Mouse (Mus musculus) midbrain, embryonic 14.5 days (tissue): ENCODE data around the gene 2010111I01Rik. TPM values are rescaled to one million over a fixed set of nuclear protein-coding genes. Genes with fewer than 3 reads are reported as not detected.
"Not testable (repeated sequence)": the region's sequence is repeated elsewhere in the genome, so short reads cannot be mapped to it uniquely, and the experiment has no call there.

Experiments
- ATAC-seq: fragments of 200-750 bp; cut with Nextera tagmentation; 2 replicates; pipeline ENCODE4 v1.8.0; 2017; ENCODE audit warnings: moderate number of reproducible peaks, moderate library complexity; ENCODE audit not compliant: low FRiP score, low TSS enrichment
- DNase-seq: peaks from one replicate; pipeline ENCODE4 v3.0.0-alpha.2; 2015
- H3K27ac ChIP-seq: fragments of 300-500 bp; sonication (generic); replicated peaks from 2 replicates; pipeline ENCODE4 v1.5.1; 2014; ENCODE audit warnings: mild to moderate bottlenecking, low read depth, low read length, moderate library complexity
- H3K27me3 ChIP-seq: fragments of 300-500 bp; sonication (generic); 2 replicates; pipeline ENCODE4 v1.6.1; 2014; ENCODE audit warnings: low read length, control low read depth, mixed read lengths; ENCODE audit not compliant: control insufficient read depth, insufficient read depth
- H3K36me3 ChIP-seq: fragments of 300-500 bp; sonication (generic); 2 replicates; pipeline ENCODE4 v1.6.1; 2014; ENCODE audit warnings: low read length, control low read depth; ENCODE audit not compliant: control insufficient read depth, insufficient read depth
- H3K4me1 ChIP-seq: fragments of 300-500 bp; sonication (generic); 2 replicates; pipeline ENCODE4 v1.6.1; 2014; ENCODE audit warnings: mild to moderate bottlenecking, antibody characterized with exemption, low read length, control low read depth; ENCODE audit not compliant: control insufficient read depth, insufficient read depth
- H3K4me2 ChIP-seq: fragments of 300-500 bp; sonication (generic); 2 replicates; pipeline ENCODE4 v1.6.1; 2014; ENCODE audit warnings: mild to moderate bottlenecking, low read length, moderate library complexity
- H3K4me3 ChIP-seq: fragments of 300-500 bp; sonication (generic); replicated peaks from 2 replicates; pipeline ENCODE4 v1.5.1; 2014; ENCODE audit warnings: low read depth, low read length
- H3K9ac ChIP-seq: fragments of 300-500 bp; sonication (generic); replicated peaks from 2 replicates; pipeline ENCODE4 v1.6.1; 2014; ENCODE audit warnings: mild to moderate bottlenecking, low read length, moderate library complexity
- H3K9me3 ChIP-seq: fragments of 300-500 bp; sonication (generic); 2 replicates; pipeline ENCODE4 v1.6.1; 2016; ENCODE audit warnings: low read length, control low read depth, mixed read lengths; ENCODE audit not compliant: control insufficient read depth
- WGBS: fragments of 180-500 bp; shearing (Covaris S2); extraction: QIAGEN DNeasy Blood & Tissue Kit; methylation state at CpG from one replicate; pipeline ENCODE4 v1.1.7; 2014; 5-methylcytosine and 5-hydroxymethylcytosine counted together
- polyA plus RNA-seq: library from polyadenylated mRNA; unstranded; fragments of >200 nt; fragmentation: Nextera tagmentation; extraction: Ambion mirVana; gene quantifications from 2 replicates; pipeline ENCODE4 v1.2.1, GENCODE M21; 2014

The 2010111I01Rik gene
- polyA plus RNA-seq, 1 experiment from 2014 or later: 32.0 TPM

GRCm38 (mm10) chr13:63073911-63074675 is 109.4 kb downstream of the 2010111I01Rik start:
- Histone ChIP-seq H3K4me2 (no peak overlapping the region), H3K4me1 (no peaks in the 10 kb centered on the region), H3K9me3 (no peaks in the 10 kb centered on the region), H3K9ac (no peak overlapping the region), H3K27ac (no peak overlapping the region), H3K36me3 (no peaks in the 10 kb centered on the region), H3K27me3 (no peaks in the 10 kb centered on the region), H3K4me3 (no peak overlapping the region)
- DNase-seq (no peak), ATAC-seq (no peak)
- WGBS: 80% methylated on average over 9 of the region's 9 CpGs

GRCm38 (mm10) chr13:63074676-63074991 is 109.9 kb downstream of the 2010111I01Rik start:
- no peak for ATAC-seq

GRCm38 (mm10) chr13:63075331-63075855 is 110.7 kb downstream of the 2010111I01Rik start:
- no peak overlapping the region for H3K4me3 ChIP-seq
- no peak overlapping the region for H3K4me2 ChIP-seq
- no peak overlapping the region for H3K27ac ChIP-seq
- no peak for ATAC-seq
- no peaks in the 10 kb centered on the region for H3K4me1 ChIP-seq
- WGBS: 92% methylated on average over 2 of the region's 2 CpGs
- no peak overlapping the region for H3K9ac ChIP-seq
- H3K27me3 ChIP-seq: no peaks in the 10 kb centered on the region
- H3K9me3 ChIP-seq: no peaks in the 10 kb centered on the region
- no peaks in the 10 kb centered on the region for H3K36me3 ChIP-seq
- DNase-seq: no peak

More at GRCm38 (mm10) chr13:63074676-63074991, 109.9 kb downstream of the 2010111I01Rik start:
- WGBS: 81% methylated on average over 3 of the region's 3 CpGs
- Histone ChIP-seq H3K9ac (no peak overlapping the region), H3K36me3 (no peaks in the 10 kb centered on the region), H3K27ac (no peak overlapping the region), H3K9me3 (no peaks in the 10 kb centered on the region), H3K27me3 (no peaks in the 10 kb centered on the region), H3K4me1 (no peaks in the 10 kb centered on the region), H3K4me3 (no peak overlapping the region), H3K4me2 (no peak overlapping the region)
- DNase-seq: no peak

GRCm38 (mm10) chr13:63080191-63080590 is 115.5 kb downstream of the 2010111I01Rik start:
- Histone ChIP-seq H3K36me3 (no peaks in the 10 kb centered on the region), H3K4me1 (no peaks in the 10 kb centered on the region), H3K4me3 (no peak overlapping the region), H3K9me3 (no peaks in the 10 kb centered on the region), H3K9ac (no peak overlapping the region), H3K27me3 (no peaks in the 10 kb centered on the region), H3K27ac (no peak overlapping the region), H3K4me2 (no peak overlapping the region)
- DNase-seq (no peak), ATAC-seq (no peak)
- whole genome bisulfite sequencing: 31% methylated on average over 4 of the region's 4 CpGs

- H3K27me3 ChIP-seq: no peaks in the 10 kb centered on the region
- no peak overlapping the region for H3K9ac ChIP-seq
- 68% methylated on average over 2 of the region's 2 CpGs for WGBS
- H3K36me3 ChIP-seq: no peaks in the 10 kb centered on the region
- no peak overlapping the region for H3K4me3 ChIP-seq
- no peak overlapping the region for H3K27ac ChIP-seq
- H3K4me2 ChIP-seq: no peak overlapping the region
- no peaks in the 10 kb centered on the region for H3K9me3 ChIP-seq
- ATAC-seq (no peak), DNase-seq (no peak)
- H3K4me1 ChIP-seq: no peaks in the 10 kb centered on the region
These were observed 116.1 kb downstream of the 2010111I01Rik start for GRCm38 (mm10) chr13:63080823-63081222.

GRCm38 (mm10) chr13:63082555-63083136 is 118.0 kb downstream of the 2010111I01Rik start:
- Histone ChIP-seq H3K4me2 (no peak overlapping the region), H3K4me1 (no peaks in the 10 kb centered on the region), H3K36me3 (no peaks in the 10 kb centered on the region), H3K27me3 (no peaks in the 10 kb centered on the region), H3K4me3 (no peak overlapping the region), H3K27ac (no peak overlapping the region), H3K9ac (no peak overlapping the region), H3K9me3 (no peaks in the 10 kb centered on the region)
- ATAC-seq (no peak), DNase-seq (no peak)
- 78% methylated on average over 5 of the region's 5 CpGs for WGBS

- H3K27ac ChIP-seq, H3K9ac ChIP-seq, H3K9me3 ChIP-seq, H3K4me1 ChIP-seq, ATAC-seq, H3K27me3 ChIP-seq, H3K4me3 ChIP-seq, DNase-seq, H3K4me2 ChIP-seq, H3K36me3 ChIP-seq: not testable (repeated sequence)
- 82% methylated on average over 7 of the region's 7 CpGs for WGBS
These were observed 118.4 kb downstream of the 2010111I01Rik start for GRCm38 (mm10) chr13:63083139-63083538.

- 70% methylated on average over 8 of the region's 8 CpGs for WGBS
These were observed 119.0 kb downstream of the 2010111I01Rik start for GRCm38 (mm10) chr13:63083663-63084062.

More at GRCm38 (mm10) chr13:63083663-63084062, 119.0 kb downstream of the 2010111I01Rik start:
- Histone ChIP-seq H3K27me3 (no peaks in the 10 kb centered on the region), H3K9me3 (no peaks in the 10 kb centered on the region), H3K9ac (no peak overlapping the region), H3K4me1 (no peaks in the 10 kb centered on the region), H3K4me3 (no peak overlapping the region), H3K27ac (no peak overlapping the region), H3K36me3 (no peaks in the 10 kb centered on the region), H3K4me2 (no peak overlapping the region)
- DNase-seq (no peak), ATAC-seq (no peak)
